Mouse (Mus musculus) megakaryocyte, adult 5-6 weeks (primary cell): ENCODE data around the gene Myl6b. TPM values are rescaled to one million over a fixed set of nuclear protein-coding genes. Genes with fewer than 3 reads are reported as not detected.
"Not testable (repeated sequence)": the region's sequence is repeated elsewhere in the genome, so short reads cannot be mapped to it uniquely, and the experiment has no call there.

Experiments used
- ATAC-seq: 2 replicates; pipeline ENCODE4 v1.8.0; 2016; ENCODE audit warnings: mild to moderate bottlenecking, inconsistent platforms; ENCODE audit not compliant: poor library complexity, severe bottlenecking
- total RNA-seq, 2 experiments: library from RNA; stranded (forward) in 1 of 2; stranded (reverse) in 1 of 2; fragments of 153-499, 151-499 nt in 1 of 2; fragments of 221-1000, 200-1000 nt in 1 of 2; gene quantifications; 2 replicates each; pipeline versions ENCODE4 v1.2.3 to v1.2.4; 2015 to 2017

The Myl6b gene
- total RNA-seq, 2 experiments from 2014 or later = 0.99 to 5.8 TPM

GRCm38 (mm10) chr10:128494667-128495245, 3.7 kb downstream of the Myl6b start:
- no peak for ATAC-seq

- ATAC-seq = peak; percentile 68
Observed at GRCm38 (mm10) chr10:128493695-128494666, 4.5 kb downstream of the Myl6b start, which contains the start of gene Myl6. Myl6 (minus strand) TSS chr10:128494145.

GRCm38 (mm10) chr10:128493319-128493694, 5.2 kb downstream of the Myl6b start:
- ATAC-seq = peak; percentile 28

GRCm38 (mm10) chr10:128492633-128493311, 5.7 kb downstream of the Myl6b start:
- peak; percentile 39 for ATAC-seq

- ATAC-seq = not testable (repeated sequence)
Observed at GRCm38 (mm10) chr10:128492051-128492450, 6.4 kb downstream of the Myl6b start.

GRCm38 (mm10) chr10:128491495-128491894, 7.0 kb downstream of the Myl6b start:
- ATAC-seq = no peak

GRCm38 (mm10) chr10:128490912-128491311, 7.6 kb downstream of the Myl6b start:
- ATAC-seq = no peak

GRCm38 (mm10) chr10:128490232-128490631, 8.3 kb downstream of the Myl6b start:
- no peak for ATAC-seq

GRCm38 (mm10) chr10:128489785-128490184, 8.7 kb downstream of the Myl6b start:
- ATAC-seq = no peak

- ATAC-seq = no peak
Observed at GRCm38 (mm10) chr10:128489380-128489779, 9.1 kb downstream of the Myl6b start.

GRCm38 (mm10) chr10:128488776-128489175, 9.7 kb downstream of the Myl6b start:
- ATAC-seq = no peak

GRCm38 (mm10) chr10:128487861-128488712, 10.4 kb downstream of the Myl6b start:
- ATAC-seq = no peak

- no peak for ATAC-seq
Observed at GRCm38 (mm10) chr10:128486370-128486769, 12.1 kb downstream of the Myl6b start.

- no peak for ATAC-seq
Observed at GRCm38 (mm10) chr10:128474366-128474765, 24.1 kb downstream of the Myl6b start.

- ATAC-seq = no peak
Observed at GRCm38 (mm10) chr10:128460270-128460630, 38.2 kb downstream of the Myl6b start.

- ATAC-seq = no peak
Observed at GRCm38 (mm10) chr10:128459409-128460269, 38.8 kb downstream of the Myl6b start.

GRCm38 (mm10) chr10:128458719-128459408, 39.6 kb downstream of the Myl6b start, which contains the start of gene Smarcc2:
Smarcc2 (plus strand) TSS chr10:128459248.
- ATAC-seq = peak; percentile 80

GRCm38 (mm10) chr10:128458348-128458718, 40.2 kb downstream of the Myl6b start:
- peak; percentile 52 for ATAC-seq

- ATAC-seq = no peak
Observed at GRCm38 (mm10) chr10:128457676-128458075, 40.8 kb downstream of the Myl6b start.
